Mouse (Mus musculus) cortical plate, adult 2 months (tissue): ENCODE measurements at regions not wholly inside any gene's neighbourhood (a gene's known extent, or its start where the extent isn't known, plus 50 kb on each side); places are given as distances from the start of the nearest gene placed in this dataset.

Source experiments
- CTCF ChIP-seq: fragments of 200-500 bp; IDR thresholded peaks from 2 replicates; pipeline ENCODE4 v1.5.1; 2011; ENCODE audit warnings: mild to moderate bottlenecking, control low read depth, low read length; ENCODE audit not compliant: insufficient read depth; ENCODE audit errors: extremely low read depth
- POLR2A ChIP-seq: fragments of 200-500 bp; IDR thresholded peaks from 2 replicates; pipeline ENCODE4 v1.6.1; 2011; ENCODE audit warnings: mild to moderate bottlenecking, low read length, control low read depth; ENCODE audit not compliant: insufficient read depth; ENCODE audit errors: extremely low read depth

- TF ChIP-seq CTCF (no peak), POLR2A (no peak)
Observed at GRCm38 (mm10) chr10:25801499-25801898, 265.4 kb upstream of the Smlr1 start.
